Mouse (Mus musculus) stomach, postnatal 0 days (tissue): Measurements from ENCODE around the gene Lingo1.

Experiments
- CTCF ChIP-seq: IDR thresholded peaks from 2 replicates; pipeline ENCODE4 v1.5.1; 2016; ENCODE audit warnings: antibody characterized with exemption, low read depth, mild to moderate bottlenecking, moderate library complexity
- EP300 ChIP-seq: optimal IDR thresholded peaks from 2 replicates; pipeline ENCODE3; 2016; ENCODE audit warnings: antibody characterized with exemption

DNA sequence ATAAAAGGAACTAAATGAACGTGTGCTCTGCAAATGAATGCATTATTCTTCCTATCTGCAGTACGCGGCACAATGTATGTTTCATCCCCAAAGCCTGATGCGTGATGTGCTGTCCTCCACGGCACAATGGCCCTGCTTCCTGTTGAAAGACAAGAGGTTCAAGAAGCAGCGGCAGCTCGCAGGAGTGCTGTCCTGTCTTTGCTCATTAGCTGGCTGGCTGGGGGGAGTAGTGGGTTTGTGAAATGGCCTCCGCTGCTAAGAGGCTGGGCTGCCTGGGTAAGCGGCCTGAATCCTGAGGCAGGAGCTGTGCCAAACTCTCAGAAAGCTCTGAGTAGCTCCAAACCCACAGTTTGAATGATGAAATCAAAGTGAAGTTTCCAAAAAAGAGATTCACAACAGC lies 31.9 kb upstream of the Lingo1 start:
- no peak for TF ChIP-seq CTCF
- no peak for TF ChIP-seq EP300
